Mouse (Mus musculus) R1 (cell line): ENCODE measurements around the gene Taf12.

Experiments
- DNase-seq: peaks from one replicate; pipeline ENCODE4 v3.0.0-alpha.2; 2018; ENCODE audit warnings: low read depth, low spot score

Gene Taf12

DNA sequence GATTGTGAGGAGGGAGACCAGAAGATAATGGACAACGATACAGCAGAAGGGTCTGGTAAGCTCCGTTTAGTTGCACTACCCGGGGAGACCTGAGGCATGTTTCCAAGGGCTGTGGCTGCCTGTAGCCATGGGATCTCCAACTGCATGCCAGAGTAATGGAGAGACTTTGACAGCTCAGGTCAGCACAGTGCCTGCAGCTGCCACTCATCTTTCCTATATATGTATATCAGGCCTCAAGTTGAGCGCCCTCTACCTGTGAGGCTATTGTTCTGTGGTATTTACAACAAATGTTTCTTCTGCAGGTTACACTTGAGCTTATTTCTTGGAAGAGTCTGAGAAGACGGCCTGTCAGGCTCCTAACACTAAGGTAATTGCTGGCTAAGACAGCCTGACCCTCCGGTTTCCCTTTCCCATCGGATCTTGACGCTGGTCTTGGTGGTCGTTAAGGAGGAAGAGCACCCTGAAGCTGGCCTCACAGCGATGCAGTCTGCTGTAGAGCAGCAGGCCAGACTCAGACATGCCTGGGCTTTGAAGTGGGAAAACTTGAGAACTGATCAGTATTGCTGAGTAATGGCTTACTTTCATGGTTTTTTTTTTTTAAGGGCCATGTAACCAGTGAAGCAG lies 35.8 kb downstream of the Taf12 start:
- DNase-seq: peak; percentile 69

DNA sequence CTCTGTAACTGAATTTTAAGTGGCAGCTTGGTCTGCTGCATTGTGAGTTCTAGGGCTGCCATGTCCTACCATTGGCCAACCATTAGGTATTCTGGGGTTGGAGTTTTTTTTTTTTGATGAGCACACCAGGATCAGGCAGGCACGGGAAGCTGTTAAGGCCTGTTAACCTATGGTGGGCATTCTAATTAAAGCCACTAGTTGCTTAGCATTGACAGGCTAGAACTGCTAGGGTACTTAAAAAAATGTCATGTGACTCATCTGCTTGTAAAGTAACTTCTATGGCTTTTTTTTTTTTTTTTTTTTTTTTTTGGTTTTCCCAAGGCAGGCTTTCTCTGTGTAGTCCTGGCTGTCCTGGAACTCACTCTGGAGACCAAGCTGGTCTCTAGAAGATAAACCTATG lies 37.0 kb downstream of the Taf12 start:
- DNase-seq: peak; percentile 63

DNA sequence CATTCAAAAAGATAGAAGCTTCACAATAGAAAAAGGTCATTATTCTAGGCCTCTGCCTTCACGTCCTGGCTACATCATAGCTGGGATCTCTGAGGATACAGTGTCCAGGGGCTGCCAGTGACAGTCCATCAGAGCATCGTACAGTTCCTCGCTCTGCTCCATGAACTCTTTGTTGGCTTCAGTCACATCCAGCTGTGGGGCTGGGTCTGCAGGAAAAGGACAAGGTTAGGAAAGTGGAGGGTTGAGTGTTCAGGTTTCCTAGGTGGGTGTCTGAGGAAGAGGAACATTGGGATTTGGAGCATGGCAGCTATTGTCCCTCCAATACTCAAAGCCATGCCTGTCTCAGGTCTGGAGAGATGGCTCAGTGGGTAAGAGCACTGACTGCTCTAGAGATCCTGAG lies 37.6 kb downstream of the Taf12 start:
- peak; percentile 71 for DNase-seq

DNA sequence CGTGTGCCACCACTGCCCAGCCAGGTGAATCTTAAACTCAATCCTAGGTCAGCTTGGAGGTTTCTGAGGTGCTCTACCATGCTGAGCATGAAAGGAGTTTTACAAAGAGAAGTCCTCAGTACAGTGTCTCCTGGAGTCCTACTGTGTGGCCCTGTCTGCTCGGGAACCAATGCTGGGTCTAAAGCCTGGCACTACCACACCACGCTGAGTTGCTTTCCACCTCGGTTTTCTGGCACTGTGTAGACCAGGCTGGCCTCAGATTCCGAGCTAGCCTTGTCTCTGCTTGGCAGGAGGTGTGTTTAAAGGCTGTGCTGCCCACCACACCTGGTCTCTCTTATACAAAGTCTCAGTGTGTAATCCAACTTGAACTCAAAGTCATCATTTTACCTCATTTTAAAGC lies 38.5 kb downstream of the Taf12 start:
- no peak for DNase-seq

DNA sequence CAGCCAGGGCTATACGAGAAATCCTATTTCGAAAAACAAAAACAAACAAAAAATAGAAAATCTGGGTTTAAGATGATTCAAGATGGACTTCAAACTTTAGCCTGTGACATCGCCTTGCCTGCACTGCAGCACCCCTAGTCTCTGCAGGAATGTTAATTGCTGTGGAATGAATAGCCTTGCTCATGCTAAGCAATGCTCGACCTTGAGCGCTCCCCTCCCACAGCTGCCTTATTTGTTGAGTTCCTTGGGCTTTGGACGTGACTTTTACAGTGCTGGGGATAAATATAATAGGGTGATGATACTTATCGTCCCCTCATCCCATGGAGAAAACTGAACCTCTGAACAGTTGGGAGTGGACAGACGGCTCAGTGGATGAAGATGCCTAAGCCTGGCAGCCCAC lies 41.5 kb downstream of the Taf12 start:
- DNase-seq: peak; percentile 96

DNA sequence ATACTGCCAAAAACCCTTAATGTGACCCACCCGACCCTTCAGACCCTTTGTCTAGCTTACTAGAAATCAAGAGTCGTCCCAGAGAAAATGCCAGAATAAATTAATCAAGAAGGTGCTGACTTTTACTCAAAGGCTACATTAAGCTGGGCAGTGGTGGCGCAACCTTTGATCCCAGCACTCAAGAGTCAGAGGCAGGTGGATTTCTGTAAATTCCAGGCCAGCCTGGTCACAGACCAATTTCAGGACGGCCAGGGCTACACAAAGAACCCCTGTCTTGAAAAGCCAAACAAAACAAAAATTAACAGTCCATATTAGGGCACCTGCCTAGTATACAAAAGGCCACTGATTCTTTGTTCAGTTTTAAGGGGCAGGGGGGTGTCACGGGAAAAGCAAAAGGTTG lies 52.3 kb downstream of the Taf12 start:
- no peak for DNase-seq

DNA sequence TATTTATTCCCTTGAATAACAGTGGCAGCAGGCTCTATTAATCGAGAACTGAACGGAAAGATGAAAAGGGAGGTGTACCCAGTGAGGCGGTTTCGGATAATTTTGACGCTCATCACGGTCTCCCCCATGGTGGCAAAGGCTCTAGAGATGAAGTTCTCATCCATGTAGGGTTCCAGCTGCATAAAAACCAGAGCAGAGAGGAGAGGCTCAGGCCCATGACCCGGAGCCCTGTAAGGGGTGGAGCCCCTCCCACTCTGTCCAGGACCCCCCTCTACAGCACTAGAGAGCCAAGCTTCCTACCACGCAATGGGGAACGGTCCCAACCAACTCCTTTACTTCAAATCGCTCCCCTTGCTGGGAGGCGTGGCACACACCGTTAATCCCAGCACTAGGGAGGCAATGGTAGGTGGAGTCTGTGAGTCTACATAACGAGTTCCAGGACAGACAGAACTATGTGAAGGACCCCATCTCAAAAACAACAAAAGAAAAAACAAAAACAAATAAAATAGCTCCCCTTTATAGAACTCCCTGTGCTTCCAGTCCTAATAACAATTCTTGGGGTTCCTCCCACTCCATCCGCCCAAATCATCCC lies 54.3 kb downstream of the Taf12 start:
- DNase-seq: peak; percentile 69

DNA sequence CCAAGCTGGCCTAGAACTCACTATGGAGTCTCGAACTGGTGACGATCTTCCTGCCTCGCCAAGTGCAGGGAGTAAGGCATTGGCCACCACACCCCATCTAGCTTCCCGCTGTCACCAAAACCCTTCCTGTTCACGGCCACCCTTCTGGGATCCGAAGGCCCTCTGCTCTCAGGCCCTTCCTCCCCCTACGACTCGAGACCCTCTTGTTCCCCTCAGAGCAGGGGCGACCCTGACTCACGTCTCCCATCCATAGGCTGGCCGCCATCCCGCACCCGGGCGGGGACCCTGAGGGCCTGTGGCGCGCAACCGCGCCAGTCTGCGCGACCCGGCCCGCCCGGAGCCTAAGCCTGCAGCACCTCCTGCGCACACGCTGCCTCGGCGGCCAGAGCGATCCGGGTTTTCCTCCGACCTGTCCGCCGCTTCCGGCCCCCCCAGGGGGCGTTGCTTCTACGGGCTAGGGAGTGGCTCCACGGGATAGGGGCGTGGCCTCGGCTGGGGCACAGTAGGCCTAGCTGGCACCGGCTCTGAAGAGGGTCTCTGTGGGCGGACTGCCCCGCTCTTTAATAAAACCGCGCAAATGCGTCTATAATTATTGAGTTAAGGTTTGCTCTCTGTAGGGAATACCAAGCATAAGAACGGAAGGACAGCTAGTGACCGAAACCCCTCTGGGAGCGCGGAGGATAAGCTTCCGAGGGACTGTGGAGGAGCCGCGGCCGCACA lies 55.1 kb downstream of the Taf12 start, which contains the start of gene Trnau1ap:
Trnau1ap (minus strand) TSS at position 424 of the 720 bp plus-strand sequence.
- peak; percentile 95 for DNase-seq

DNA sequence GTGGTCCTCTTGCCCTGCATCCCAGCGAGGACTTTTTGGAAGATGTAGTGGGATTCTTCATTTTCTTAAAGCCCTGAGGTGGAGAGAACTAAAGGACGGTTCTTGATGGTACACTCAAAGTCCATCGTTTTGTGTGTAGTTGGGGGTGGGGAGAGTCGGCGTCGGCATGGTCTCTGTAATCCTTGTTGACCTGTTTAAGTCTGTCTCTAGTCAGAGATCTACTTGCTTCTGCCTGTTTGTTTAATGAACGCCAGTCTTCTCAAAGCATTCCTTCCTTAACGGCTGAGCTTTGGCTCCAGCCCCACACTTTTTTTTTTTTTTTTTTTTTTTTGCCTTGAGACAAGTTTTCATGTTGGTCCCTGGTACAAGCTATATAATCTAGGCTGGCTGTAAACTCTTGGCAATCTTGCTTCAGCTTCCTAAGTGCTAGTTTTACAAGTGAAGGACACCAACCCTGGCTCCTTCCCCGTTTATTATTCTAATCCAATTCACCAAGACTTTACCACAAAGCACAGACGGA lies 55.7 kb downstream of the Taf12 start:
- no peak for DNase-seq

DNA sequence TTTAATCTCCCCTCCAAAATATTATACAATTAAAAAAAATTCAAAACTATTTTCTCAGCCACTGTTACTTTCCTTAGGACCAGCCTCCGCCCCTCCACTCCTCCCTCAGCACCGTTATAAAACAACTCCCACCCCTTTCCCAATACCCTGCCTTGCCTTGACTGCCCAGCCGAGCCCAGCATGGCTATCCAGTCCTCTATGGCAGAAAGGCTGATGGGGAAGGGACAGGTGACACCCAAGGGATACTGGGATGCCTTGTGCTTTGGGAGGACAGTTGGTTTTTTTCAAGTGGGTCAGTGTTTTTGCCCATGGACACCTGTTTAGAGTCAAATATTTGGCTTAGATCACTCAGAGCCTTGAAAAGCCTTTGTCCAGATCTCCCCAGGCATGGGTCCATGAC lies 57.8 kb downstream of the Taf12 start:
- no peak for DNase-seq

DNA sequence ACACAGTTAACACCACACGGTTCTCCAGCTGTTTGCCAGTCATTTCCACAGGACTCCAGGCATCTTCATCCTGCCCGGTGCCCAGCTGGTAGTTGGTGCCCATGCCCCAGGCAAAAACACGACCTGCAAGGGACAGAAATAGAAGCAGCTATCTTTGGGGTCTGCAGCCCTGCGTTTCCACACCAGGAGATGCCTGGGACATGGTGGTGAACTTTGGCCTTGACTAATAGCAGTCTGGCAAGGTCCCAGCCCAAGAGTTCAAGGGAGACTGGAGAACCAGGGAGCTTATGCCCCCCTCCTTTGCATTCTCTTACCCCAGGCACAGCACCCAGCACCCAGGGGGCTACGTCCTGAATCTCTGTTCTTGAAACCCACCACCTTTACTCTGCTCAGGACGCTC lies 58.7 kb downstream of the Taf12 start:
- no peak for DNase-seq

DNA sequence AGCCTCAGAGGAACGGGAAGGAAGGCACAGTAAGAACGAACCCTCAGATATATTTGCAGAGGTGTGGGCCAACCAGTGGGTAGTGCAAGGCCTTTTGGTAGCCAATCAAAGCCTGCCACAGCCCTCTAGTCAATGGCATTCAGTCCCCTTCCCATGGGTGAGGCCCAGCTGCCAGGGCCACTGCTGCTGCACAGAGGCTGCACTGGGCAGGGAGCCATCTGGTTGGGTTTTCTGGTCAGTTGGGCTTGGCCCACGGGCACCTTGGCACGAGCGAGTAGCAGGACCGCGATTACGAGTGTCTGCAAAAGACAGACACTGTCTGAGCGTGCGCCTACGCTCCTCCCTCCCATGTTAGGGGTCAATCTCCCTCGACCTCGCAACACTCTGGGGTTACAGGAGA lies 64.8 kb downstream of the Taf12 start:
- DNase-seq: no peak

DNA sequence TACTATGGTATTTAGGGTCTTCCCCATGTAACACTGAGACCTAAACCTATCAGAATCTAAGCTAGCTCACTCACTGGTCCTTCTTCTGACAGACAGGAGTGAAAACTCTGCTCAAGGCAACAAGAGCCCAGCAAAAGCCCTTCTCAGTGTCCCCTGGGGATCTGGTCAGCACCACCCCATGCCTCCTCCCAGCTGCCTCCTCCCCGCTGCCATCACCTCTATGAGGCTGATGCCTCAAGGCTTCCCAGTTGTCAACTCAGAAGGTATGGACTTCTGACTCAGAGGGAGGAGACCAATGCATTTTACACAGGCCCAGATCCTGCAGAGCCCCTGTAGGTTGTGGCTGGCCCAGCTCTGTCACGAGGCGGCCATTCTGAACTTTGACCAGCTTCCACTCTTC lies 67.3 kb downstream of the Taf12 start:
- DNase-seq: no peak

DNA sequence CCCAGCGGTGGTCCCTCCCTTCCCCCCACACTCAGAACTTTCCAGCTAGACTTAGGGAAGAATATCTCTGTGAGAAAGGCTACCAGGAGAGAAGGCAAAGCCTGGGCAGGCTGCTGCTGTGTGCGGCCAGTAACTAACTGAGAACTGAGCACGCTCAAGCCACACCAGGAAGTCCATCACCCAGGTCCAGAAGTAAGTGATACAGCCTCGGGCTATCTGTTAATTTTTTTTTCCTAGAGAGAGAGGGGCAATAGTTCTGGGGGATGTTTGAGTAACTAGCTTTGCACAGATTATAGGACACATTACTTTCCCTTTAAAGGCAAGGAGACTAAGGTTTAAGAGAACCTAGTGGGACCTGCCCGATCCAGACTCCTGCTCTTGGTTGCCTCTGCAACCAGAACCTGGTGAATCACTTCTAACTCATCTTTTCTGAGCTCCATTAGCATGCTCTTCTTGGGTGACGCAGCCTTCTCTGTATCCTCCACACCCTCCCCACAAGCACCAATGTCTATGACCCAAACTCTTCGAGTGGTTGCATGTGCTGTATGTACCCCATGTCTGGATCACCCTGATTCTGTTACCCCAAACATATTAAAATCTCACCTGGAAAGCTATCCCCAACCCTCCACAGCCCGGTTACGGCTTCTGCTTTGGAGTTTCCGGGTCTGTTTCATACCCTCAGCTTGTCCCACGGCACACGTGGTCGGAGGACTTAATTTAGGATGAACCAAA lies 70.4 kb downstream of the Taf12 start:
- peak; percentile 49 for DNase-seq
